Mouse (Mus musculus) liver, embryonic 13.5 days (tissue): ENCODE data around the gene Gmfg. TPM values are rescaled to one million over a fixed set of nuclear protein-coding genes. Genes with fewer than 3 reads are reported as not detected.

ENCODE experiments used
- ATAC-seq: fragments of 200-750 bp; cut with Nextera tagmentation; 2 replicates; pipeline ENCODE4 v1.8.0; 2017; ENCODE audit warnings: low read depth, mild to moderate bottlenecking, moderate number of reproducible peaks, moderate library complexity
- DNase-seq: peaks from one replicate; pipeline ENCODE4 v3.0.0; 2022
- H3K27ac ChIP-seq: fragments of 300-500 bp; sonication (generic); 2 replicates; pipeline ENCODE4 v1.5.1; 2015; ENCODE audit warnings: moderate library complexity, mild to moderate bottlenecking, inconsistent platforms
- H3K27me3 ChIP-seq: fragments of 300-500 bp; sonication (generic); 2 replicates; pipeline ENCODE4 v1.6.1; 2015; ENCODE audit warnings: mild to moderate bottlenecking, inconsistent platforms
- H3K36me3 ChIP-seq: fragments of 300-500 bp; sonication (generic); 2 replicates; pipeline ENCODE4 v1.6.1; 2015; ENCODE audit warnings: mild to moderate bottlenecking, inconsistent platforms
- H3K4me1 ChIP-seq: fragments of 300-500 bp; sonication (generic); replicated peaks from 2 replicates; pipeline ENCODE4 v1.6.1; 2015; ENCODE audit warnings: inconsistent platforms
- H3K4me2 ChIP-seq: fragments of 300-500 bp; sonication (generic); 2 replicates; pipeline ENCODE4 v1.6.1; 2015; ENCODE audit warnings: inconsistent platforms, mild to moderate bottlenecking, moderate library complexity
- H3K4me3 ChIP-seq: fragments of 300-500 bp; sonication (generic); replicated peaks from 2 replicates; pipeline ENCODE4 v1.5.1; 2015; ENCODE audit warnings: mild to moderate bottlenecking, inconsistent platforms
- H3K9ac ChIP-seq: fragments of 300-500 bp; sonication (generic); 2 replicates; pipeline ENCODE4 v1.6.1; 2015; ENCODE audit warnings: mild to moderate bottlenecking, inconsistent platforms
- H3K9me3 ChIP-seq: fragments of 300-500 bp; sonication (generic); replicated peaks from 2 replicates; pipeline ENCODE4 v1.6.1; 2016; ENCODE audit warnings: inconsistent platforms
- WGBS: fragments of 180-500 bp; shearing (Covaris S2); methylation state at CpG from one replicate; pipeline ENCODE4 v1.1.7; 2015; ENCODE audit not compliant: insufficient replicate concordance; 5-methylcytosine and 5-hydroxymethylcytosine counted together
- polyA plus RNA-seq: library from polyadenylated mRNA; unstranded; fragments of >200 nt; fragmentation: Nextera tagmentation; extraction: Ambion mirVana; gene quantifications from 2 replicates; pipeline ENCODE4 v1.2.1, GENCODE M21; 2015

Gmfg gene
- polyA plus RNA-seq: 32.1 and 32.9 TPM in 2 replicates

- H3K27ac ChIP-seq: peak within 1 kb of the TSS; percentile 87
- peak within 1 kb of the TSS; percentile 87 for H3K4me2 ChIP-seq
- H3K9ac ChIP-seq: peak within 1 kb of the TSS; percentile 77
- H3K9me3 ChIP-seq: no peaks in the 10 kb centered on the region
- no peaks in the 10 kb centered on the region for H3K27me3 ChIP-seq
- 0 out of 2 replicates have a peak, but pooled peaks cover 3% of the 10 kb centered on the region for H3K36me3 ChIP-seq
- ATAC-seq: peak; percentile 21
- 3% methylated on average over 16 of the region's 16 CpGs for WGBS
- peak within 1 kb of the TSS; percentile 81 for H3K4me3 ChIP-seq
- peaks cover 62% of the 10 kb centered on the region for H3K4me1 ChIP-seq
- peak; percentile 85 for DNase-seq
Measured at GRCm38 (mm10) chr7:28436932-28437570, at the start of gene Gmfg. Gene Gmfg (plus strand): TSS chr7:28437447.

GRCm38 (mm10) chr7:28390331-28390730, 46.9 kb upstream of the Gmfg start:
- no peak for ATAC-seq
- Histone ChIP-seq H3K4me3 (no peak overlapping the region), H3K4me2 (no peak overlapping the region), H3K36me3 (peaks cover 57% of the 10 kb centered on the region), H3K9me3 (no peaks in the 10 kb centered on the region), H3K27ac (no peak overlapping the region), H3K4me1 (peaks cover 44% of the 10 kb centered on the region), H3K9ac (no peak overlapping the region), H3K27me3 (no peaks in the 10 kb centered on the region)
- no peak for DNase-seq
- WGBS: 86% methylated on average over 3 of the region's 3 CpGs

- peak; percentile 97 for ATAC-seq
- Histone ChIP-seq H3K9ac (peak within 1 kb of the TSS; percentile 85), H3K27ac (peak within 1 kb of the TSS; percentile 77), H3K9me3 (no peaks in the 10 kb centered on the region), H3K4me1 (peaks cover 33% of the 10 kb centered on the region), H3K4me3 (peak within 1 kb of the TSS; percentile 85), H3K4me2 (peak within 1 kb of the TSS; percentile 95), H3K36me3 (peaks cover 62% of the 10 kb centered on the region), H3K27me3 (no peaks in the 10 kb centered on the region)
- DNase-seq: peak; percentile 97
- under 1% methylated on average over 58 of the region's 58 CpGs for WGBS
Measured at GRCm38 (mm10) chr7:28392429-28393271, 44.6 kb upstream of the Gmfg start, which contains the start of the genes Med29 and Paf1. Gene Med29 (minus strand): TSS chr7:28392708. Gene Paf1 (plus strand): TSS chr7:28392951.

- ATAC-seq: no peak
- peaks cover 62% of the 10 kb centered on the region for H3K36me3 ChIP-seq
- H3K27me3 ChIP-seq: no peaks in the 10 kb centered on the region
Measured at GRCm38 (mm10) chr7:28393272-28393951, 43.8 kb upstream of the Gmfg start.

GRCm38 (mm10) chr7:28395425-28395824, 41.8 kb upstream of the Gmfg start:
- Histone ChIP-seq H3K4me3 (no peak overlapping the region), H3K4me1 (peaks cover 23% of the 10 kb centered on the region), H3K27ac (0 out of 2 replicates have a peak overlapping the region, but pooled peaks have one; percentile 5), H3K9ac (no peak overlapping the region), H3K4me2 (no peak overlapping the region), H3K27me3 (no peaks in the 10 kb centered on the region), H3K9me3 (no peaks in the 10 kb centered on the region), H3K36me3 (peaks cover 62% of the 10 kb centered on the region)
- DNase-seq: no peak
- WGBS: 89% methylated on average over 4 of the region's 4 CpGs
- no peak for ATAC-seq

More at GRCm38 (mm10) chr7:28393272-28393951, 43.8 kb upstream of the Gmfg start:
- DNase-seq: no peak
- Histone ChIP-seq H3K9me3 (no peaks in the 10 kb centered on the region), H3K4me2 (peak overlapping the region; percentile 95), H3K9ac (peak overlapping the region; percentile 85), H3K4me1 (peaks cover 27% of the 10 kb centered on the region), H3K27ac (peak overlapping the region; percentile 77), H3K4me3 (peak overlapping the region; percentile 85)
- 5% methylated on average over 22 of the region's 22 CpGs for WGBS

GRCm38 (mm10) chr7:28398000-28398399, 39.2 kb upstream of the Gmfg start:
- H3K36me3 ChIP-seq: peaks cover 81% of the 10 kb centered on the region
- ATAC-seq (no peak), DNase-seq (no peak)
- no peaks in the 10 kb centered on the region for H3K27me3 ChIP-seq
- no peak overlapping the region for H3K4me2 ChIP-seq
- H3K4me1 ChIP-seq: peaks cover 19% of the 10 kb centered on the region
- H3K27ac ChIP-seq: no peak overlapping the region
- WGBS: 51% methylated on average over 3 of the region's 3 CpGs
- H3K9ac ChIP-seq: no peak overlapping the region
- H3K9me3 ChIP-seq: no peaks in the 10 kb centered on the region
- no peak overlapping the region for H3K4me3 ChIP-seq

- Histone ChIP-seq H3K27ac (no peak overlapping the region), H3K4me2 (no peak overlapping the region), H3K9ac (no peak overlapping the region), H3K27me3 (no peaks in the 10 kb centered on the region), H3K4me1 (peaks cover 11% of the 10 kb centered on the region), H3K9me3 (no peaks in the 10 kb centered on the region), H3K4me3 (no peak overlapping the region), H3K36me3 (peaks cover 90% of the 10 kb centered on the region)
- WGBS: 85% methylated on average over 10 of the region's 10 CpGs
- ATAC-seq (no peak), DNase-seq (no peak)
Measured at GRCm38 (mm10) chr7:28398696-28399340, 38.4 kb upstream of the Gmfg start.

GRCm38 (mm10) chr7:28401030-28401429, 36.2 kb upstream of the Gmfg start:
- H3K27ac ChIP-seq: peak overlapping the region; percentile 11; the same call in 1 of the 2 replicates
- no peak overlapping the region for H3K4me3 ChIP-seq
- no peaks in the 10 kb centered on the region for H3K9me3 ChIP-seq
- no peaks in the 10 kb centered on the region for H3K27me3 ChIP-seq
- H3K4me1 ChIP-seq: peaks cover 8% of the 10 kb centered on the region
- no peak overlapping the region for H3K9ac ChIP-seq
- ATAC-seq (no peak), DNase-seq (no peak)
- H3K4me2 ChIP-seq: no peak overlapping the region
- 96% methylated on average over 1 of the region's 1 CpGs for WGBS
- peaks cover 97% of the 10 kb centered on the region for H3K36me3 ChIP-seq

- H3K4me1 ChIP-seq: peaks cover 8% of the 10 kb centered on the region
- peaks cover 97% of the 10 kb centered on the region for H3K36me3 ChIP-seq
- no peaks in the 10 kb centered on the region for H3K27me3 ChIP-seq
- no peak overlapping the region for H3K4me2 ChIP-seq
- no peak overlapping the region for H3K27ac ChIP-seq
- DNase-seq (no peak), ATAC-seq (no peak; the same call in 1 of the 2 replicates)
- H3K4me3 ChIP-seq: no peak overlapping the region
- 58% methylated on average over 3 of the region's 3 CpGs for WGBS
- no peaks in the 10 kb centered on the region for H3K9me3 ChIP-seq
- H3K9ac ChIP-seq: no peak overlapping the region
Measured at GRCm38 (mm10) chr7:28401942-28402341, 35.3 kb upstream of the Gmfg start.

- peaks cover 91% of the 10 kb centered on the region for H3K36me3 ChIP-seq
Measured at GRCm38 (mm10) chr7:28410841-28411475, 26.3 kb upstream of the Gmfg start.

More at GRCm38 (mm10) chr7:28410841-28411475, 26.3 kb upstream of the Gmfg start:
- H3K27ac ChIP-seq: peak overlapping the region; percentile 15; the same call in 1 of the 2 replicates
- H3K27me3 ChIP-seq: no peaks in the 10 kb centered on the region
- no peak overlapping the region for H3K9ac ChIP-seq
- WGBS: 81% methylated on average over 3 of the region's 3 CpGs
- no peaks in the 10 kb centered on the region; the same call in 1 of the 2 replicates for H3K4me1 ChIP-seq
- H3K4me2 ChIP-seq: no peak overlapping the region
- DNase-seq: no peak
- H3K4me3 ChIP-seq: no peak overlapping the region
- no peak for ATAC-seq
- H3K9me3 ChIP-seq: no peaks in the 10 kb centered on the region
